Mouse (Mus musculus): ENCODE measurements around the gene Actr2. TPM values are rescaled to one million over a fixed set of nuclear protein-coding genes. Genes with fewer than 3 reads are reported as not detected.

Gene Actr2
- polyA plus RNA-seq, 1 experiment from 2014 or later: 94.7 TPM

GRCm38 (mm10) chr11:20041164-20041920 lies 71.4 kb downstream of the Actr2 start:
- ATAC-seq (ENCODE audit: low FRiP score, low TSS enrichment) (no peak), DNase-seq (ENCODE audit: low spot score) (no peak)
- Histone ChIP-seq H3K36me3 (ENCODE audit: control insufficient read depth, insufficient read depth, low read length) (no peaks in the 10 kb centered on the region), H3K4me1 (replicated peaks; ENCODE audit: control insufficient read depth, insufficient read depth) (no peaks in the 10 kb centered on the region), H3K27ac (replicated peaks) (no peak overlapping the region), H3K27me3 (ENCODE audit: control insufficient read depth, insufficient read depth, low read length) (no peaks in the 10 kb centered on the region), H3K9ac (ENCODE audit: low read length) (no peak overlapping the region), H3K4me2 (replicated peaks; ENCODE audit: low read depth) (no peak overlapping the region), H3K9me3 (ENCODE audit: control insufficient read depth, low read length) (no peaks in the 10 kb centered on the region), H3K4me3 (ENCODE audit: low read depth, low read length) (no peak overlapping the region)
- TF ChIP-seq EP300 (optimal IDR thresholded peaks at IDR 0.05) (no peak), CTCF (IDR thresholded peaks at IDR 0.05; ENCODE audit: low read depth) (no peak)
- WGBS: 37% methylated on average over 6 of the region's 6 CpGs

DNA sequence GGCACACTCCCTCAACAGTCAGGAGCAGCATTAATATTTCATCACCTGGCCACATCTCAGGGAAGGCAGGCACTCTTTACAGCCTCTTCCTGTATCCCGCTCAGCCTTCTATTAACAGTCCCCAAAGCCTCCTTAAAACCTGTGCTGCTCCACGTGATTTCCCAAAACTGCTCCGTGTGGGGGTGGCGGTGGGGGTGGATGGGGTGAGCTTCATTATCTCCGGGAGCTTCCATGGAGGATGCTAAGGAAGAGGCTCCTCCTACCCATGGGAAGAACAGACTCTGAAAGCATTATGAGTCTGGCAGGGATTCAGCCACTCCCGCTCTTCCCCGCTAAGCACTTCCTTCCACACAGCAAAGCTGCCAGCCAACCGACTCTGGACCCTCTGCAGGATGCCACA lies 74.0 kb downstream of the Actr2 start:
- Histone ChIP-seq H3K36me3 (ENCODE audit: control insufficient read depth, insufficient read depth, low read length) (no peaks in the 10 kb centered on the region), H3K9me3 (ENCODE audit: control insufficient read depth, low read length) (no peaks in the 10 kb centered on the region), H3K27me3 (ENCODE audit: control insufficient read depth, insufficient read depth, low read length) (no peaks in the 10 kb centered on the region), H3K4me2 (replicated peaks; ENCODE audit: low read depth) (no peak overlapping the region), H3K4me3 (ENCODE audit: low read depth, low read length) (no peak overlapping the region), H3K9ac (ENCODE audit: low read length) (no peak overlapping the region), H3K27ac (replicated peaks) (no peak overlapping the region), H3K4me1 (replicated peaks; ENCODE audit: control insufficient read depth, insufficient read depth) (no peaks in the 10 kb centered on the region)
- DNase-seq (ENCODE audit: low spot score): no peak
- 33% methylated on average over 8 of the region's 8 CpGs for WGBS
- ATAC-seq (ENCODE audit: low FRiP score, low TSS enrichment): no peak
- TF ChIP-seq CTCF (IDR thresholded peaks at IDR 0.05; ENCODE audit: low read depth) (no peak), EP300 (optimal IDR thresholded peaks at IDR 0.05) (no peak)

- no peaks in the 10 kb centered on the region for H3K9me3 ChIP-seq (ENCODE audit: control insufficient read depth, low read length)
Measured at GRCm38 (mm10) chr11:20037739-20038138, 75.0 kb downstream of the Actr2 start.

GRCm38 (mm10) chr11:20035972-20036371 lies 76.7 kb downstream of the Actr2 start:
- ATAC-seq (ENCODE audit: low FRiP score, low TSS enrichment): no peak; the same call in 1 of the 2 replicates
- Histone ChIP-seq H3K36me3 (ENCODE audit: control insufficient read depth, insufficient read depth, low read length) (no peaks in the 10 kb centered on the region), H3K9me3 (ENCODE audit: control insufficient read depth, low read length) (no peaks in the 10 kb centered on the region), H3K4me3 (ENCODE audit: low read depth, low read length) (no peak overlapping the region), H3K4me2 (replicated peaks; ENCODE audit: low read depth) (no peak overlapping the region), H3K27ac (replicated peaks) (no peak overlapping the region), H3K4me1 (replicated peaks; ENCODE audit: control insufficient read depth, insufficient read depth) (no peaks in the 10 kb centered on the region), H3K9ac (ENCODE audit: low read length) (no peak overlapping the region), H3K27me3 (ENCODE audit: control insufficient read depth, insufficient read depth, low read length) (no peaks in the 10 kb centered on the region)
- no peak for DNase-seq (ENCODE audit: low spot score)
- TF ChIP-seq EP300 (optimal IDR thresholded peaks at IDR 0.05) (no peak), CTCF (IDR thresholded peaks at IDR 0.05; ENCODE audit: low read depth) (no peak)
- 86% methylated on average over 7 of the region's 7 CpGs for WGBS

More at GRCm38 (mm10) chr11:20037739-20038138, 75.0 kb downstream of the Actr2 start:
- H3K27ac ChIP-seq (replicated peaks): no peak overlapping the region
- H3K9ac ChIP-seq (ENCODE audit: low read length): no peak overlapping the region
- H3K36me3 ChIP-seq (ENCODE audit: control insufficient read depth, insufficient read depth, low read length): no peaks in the 10 kb centered on the region
- no peaks in the 10 kb centered on the region for H3K4me1 ChIP-seq (replicated peaks; ENCODE audit: control insufficient read depth, insufficient read depth)
- no peaks in the 10 kb centered on the region for H3K27me3 ChIP-seq (ENCODE audit: control insufficient read depth, insufficient read depth, low read length)
- TF ChIP-seq CTCF (IDR thresholded peaks at IDR 0.05; ENCODE audit: low read depth) (no peak), EP300 (optimal IDR thresholded peaks at IDR 0.05) (no peak)
- ATAC-seq (ENCODE audit: low FRiP score, low TSS enrichment): 0 out of 2 replicates have a peak, but pooled peaks have one; percentile 30
- no peak for DNase-seq (ENCODE audit: low spot score)
- WGBS: 87% methylated on average over 4 of the region's 4 CpGs
- no peak overlapping the region for H3K4me2 ChIP-seq (replicated peaks; ENCODE audit: low read depth)
- H3K4me3 ChIP-seq (ENCODE audit: low read depth, low read length): no peak overlapping the region

DNA sequence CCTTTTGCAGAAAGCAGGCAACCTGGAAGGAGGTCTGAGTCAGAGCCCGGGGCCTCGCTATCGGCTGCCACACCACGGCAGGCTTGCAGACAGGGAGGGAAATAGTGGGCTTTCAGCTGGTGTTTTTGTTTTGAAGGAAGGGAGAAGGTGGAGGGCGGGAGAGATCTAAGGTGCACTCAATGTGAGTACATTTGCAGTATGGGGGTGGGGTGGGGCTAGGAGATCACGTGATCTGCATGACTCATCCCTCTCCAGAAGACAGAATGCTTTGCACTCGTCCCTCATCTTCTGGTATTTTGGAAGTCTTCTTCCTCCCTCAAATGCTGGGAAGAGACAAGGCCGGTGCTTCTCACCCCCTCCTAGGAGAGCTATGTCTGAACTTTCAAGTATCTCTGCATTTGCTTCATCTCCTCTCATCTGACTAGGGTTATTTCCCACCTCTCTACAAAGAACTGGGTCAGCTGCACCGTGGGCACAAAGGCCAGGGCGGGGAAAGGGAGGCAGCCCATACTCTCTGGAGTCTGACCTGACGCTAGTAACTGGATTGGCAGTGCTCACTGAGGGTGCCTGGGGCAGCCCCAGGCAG lies 77.3 kb downstream of the Actr2 start:
- peak; percentile 68 for ATAC-seq (ENCODE audit: low FRiP score, low TSS enrichment)
- 44% methylated on average over 11 of the region's 11 CpGs for WGBS
- no peak overlapping the region for H3K9ac ChIP-seq (ENCODE audit: low read length)

More for the DNA sequence above, 77.3 kb downstream of the Actr2 start:
- H3K36me3 ChIP-seq (ENCODE audit: control insufficient read depth, insufficient read depth, low read length): no peaks in the 10 kb centered on the region
- H3K4me2 ChIP-seq (replicated peaks; ENCODE audit: low read depth): no peak overlapping the region
- H3K27ac ChIP-seq (replicated peaks): no peak overlapping the region
- H3K4me3 ChIP-seq (ENCODE audit: low read depth, low read length): no peak overlapping the region
- H3K27me3 ChIP-seq (ENCODE audit: control insufficient read depth, insufficient read depth, low read length): no peaks in the 10 kb centered on the region
- peak; percentile 35 for DNase-seq (ENCODE audit: low spot score)
- H3K9me3 ChIP-seq (ENCODE audit: control insufficient read depth, low read length): no peaks in the 10 kb centered on the region
- no peaks in the 10 kb centered on the region for H3K4me1 ChIP-seq (replicated peaks; ENCODE audit: control insufficient read depth, insufficient read depth)
- TF ChIP-seq EP300 (optimal IDR thresholded peaks at IDR 0.05): no peak
- TF ChIP-seq CTCF (IDR thresholded peaks at IDR 0.05; ENCODE audit: low read depth): no peak
